Mouse (Mus musculus) C2C12 (cell line): ENCODE measurements at regions not wholly inside any gene's neighbourhood (a gene's known extent, or its start where the extent isn't known, plus 50 kb on each side); places are given as distances from the start of the nearest gene placed in this dataset.

Experiments
- H3K27me3 ChIP-seq: one replicate; pipeline ENCODE4 v1.6.1; 2011; ENCODE audit not compliant: control insufficient read depth, insufficient read depth, insufficient read length
- H3K36me3 ChIP-seq: one replicate; pipeline ENCODE4 v1.6.1; 2011; ENCODE audit not compliant: control insufficient read depth, insufficient read depth
- H3K4me3 ChIP-seq: one replicate; pipeline ENCODE4 v1.5.1; 2011; ENCODE audit warnings: mild to moderate bottlenecking, control low read depth; ENCODE audit not compliant: poor library complexity, insufficient read depth, severe bottlenecking
- H3K79me2 ChIP-seq: one replicate; pipeline ENCODE4 v1.6.1; 2011; ENCODE audit not compliant: control insufficient read depth, insufficient read depth
- H3K79me3 ChIP-seq: one replicate; pipeline ENCODE4 v1.6.1; 2011; ENCODE audit warnings: low read depth, control low read depth
- H3ac ChIP-seq: one replicate; pipeline ENCODE3; 2011; ENCODE audit warnings: low read depth; ENCODE audit not compliant: control insufficient read depth, insufficient read length
- CEBPB ChIP-seq: IDR thresholded peaks from one replicate; pipeline ENCODE4 v1.6.1; 2011; ENCODE audit warnings: low read depth, mild to moderate bottlenecking, control low read depth, moderate library complexity
- CTCF ChIP-seq: IDR thresholded peaks from one replicate; pipeline ENCODE4 v1.5.1; 2011; ENCODE audit not compliant: control insufficient read depth, insufficient read depth, insufficient read length
- FOSL1 ChIP-seq: IDR thresholded peaks from one replicate; pipeline ENCODE4 v1.8.0; 2011; ENCODE audit warnings: mild to moderate bottlenecking, low read length; ENCODE audit not compliant: poor library complexity, insufficient read depth, severe bottlenecking
- MAX ChIP-seq: IDR thresholded peaks from one replicate; pipeline ENCODE4 v1.6.1; 2011; ENCODE audit warnings: mild to moderate bottlenecking, control low read depth
- MYOD1 ChIP-seq: IDR thresholded peaks from one replicate; pipeline ENCODE4 v1.6.1; 2011; ENCODE audit warnings: low read depth; ENCODE audit not compliant: control insufficient read depth, insufficient read length
- MYOG ChIP-seq: IDR thresholded peaks from one replicate; pipeline ENCODE4 v1.6.1; 2011; ENCODE audit not compliant: control insufficient read depth, insufficient read length; ENCODE audit errors: extremely low read depth
- USF1 ChIP-seq: IDR thresholded peaks from one replicate; pipeline ENCODE4 v1.6.1; 2011; ENCODE audit warnings: low read depth, mild to moderate bottlenecking, control low read depth, moderate library complexity

DNA sequence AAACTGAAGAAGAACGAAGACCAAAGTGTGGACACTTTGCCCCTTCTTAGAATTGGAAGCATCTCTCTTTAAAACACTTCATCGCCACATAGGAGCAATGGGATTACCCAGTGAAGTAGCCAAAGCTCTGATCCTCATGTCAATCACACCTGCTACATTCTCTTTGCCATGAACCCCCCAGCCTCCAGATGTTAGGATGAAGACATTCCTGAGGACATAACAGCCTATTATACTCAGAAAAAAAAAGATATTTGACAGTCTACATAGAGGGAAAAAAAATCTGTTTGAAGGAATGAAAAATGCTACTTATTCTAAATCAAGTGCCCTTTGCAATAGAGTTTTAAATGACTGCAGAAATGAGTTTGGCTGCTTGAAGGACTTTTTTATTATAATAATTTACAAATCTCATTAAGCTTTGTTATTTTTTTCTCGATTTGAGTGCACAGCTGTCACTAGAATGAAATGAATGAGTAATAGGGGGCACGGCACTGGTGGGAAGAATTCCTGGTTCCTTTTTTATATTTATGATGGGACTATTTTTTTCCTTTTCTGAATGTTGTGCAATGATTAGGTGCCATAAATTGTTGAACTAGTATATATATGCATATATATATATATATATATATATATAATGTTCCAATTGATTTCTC lies 618.8 kb downstream of the Rapgef2 start:
- TF ChIP-seq MYOG (no peak), USF1 (no peak), MAX (no peak), CEBPB (no peak), CTCF (no peak), FOSL1 (no peak), MYOD1 (no peak)
- H3K36me3 ChIP-seq: no peaks in the 10 kb centered on the region

DNA sequence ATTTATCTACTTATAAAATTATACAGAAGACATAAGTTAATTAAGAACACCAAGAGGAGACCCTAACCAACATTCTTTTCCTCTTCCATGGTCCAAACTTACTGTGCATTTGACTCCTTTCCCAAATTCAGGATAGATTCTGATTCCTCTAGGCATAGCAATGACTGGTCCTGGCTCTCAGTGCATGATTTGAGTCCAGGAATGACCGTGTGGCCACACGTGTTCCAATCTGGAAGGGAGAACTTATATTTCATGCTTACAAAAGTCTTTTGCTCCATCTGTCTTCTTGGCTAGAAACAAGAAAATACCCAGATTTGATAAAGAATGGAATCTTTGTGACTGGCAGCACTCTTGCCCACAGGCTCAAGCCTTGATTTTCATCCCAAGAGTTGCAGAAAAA lies 638.2 kb downstream of the Rapgef2 start:
- H3K27me3 ChIP-seq: no peaks in the 10 kb centered on the region
- no peaks in the 10 kb centered on the region for H3K79me2 ChIP-seq
- H3K36me3 ChIP-seq: no peaks in the 10 kb centered on the region
- H3ac ChIP-seq: no peak overlapping the region
- H3K4me3 ChIP-seq: no peak overlapping the region
- no peaks in the 10 kb centered on the region for H3K79me3 ChIP-seq
- TF ChIP-seq FOSL1: no peak

More for the DNA sequence above, 618.8 kb downstream of the Rapgef2 start:
- Histone ChIP-seq H3ac (no peak overlapping the region), H3K79me2 (no peaks in the 10 kb centered on the region), H3K79me3 (no peaks in the 10 kb centered on the region), H3K27me3 (no peaks in the 10 kb centered on the region), H3K4me3 (no peak overlapping the region)

DNA sequence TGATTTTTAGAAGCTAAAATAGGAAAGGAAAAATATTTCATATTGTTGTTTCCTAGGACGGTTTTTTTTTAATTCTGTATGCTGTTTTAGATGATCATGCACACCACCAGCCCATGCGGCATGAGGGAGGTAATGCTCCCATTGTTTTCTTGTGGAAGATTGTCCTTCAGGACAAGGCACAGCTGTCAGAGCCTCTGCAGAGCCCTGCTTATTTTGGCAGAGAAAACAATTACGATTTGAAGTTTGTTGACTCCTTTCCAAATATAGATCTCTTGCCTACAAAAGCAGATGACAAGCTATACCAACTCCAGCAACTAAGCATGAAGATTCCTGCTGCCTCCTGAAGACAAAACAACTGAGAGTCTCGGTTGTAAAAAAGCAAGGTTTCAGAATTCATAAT lies 650.9 kb downstream of the Rapgef2 start:
- TF ChIP-seq FOSL1 (no peak), MAX (no peak), CEBPB (no peak), CTCF (no peak), MYOG (no peak), USF1 (no peak), MYOD1 (no peak)
- no peaks in the 10 kb centered on the region for H3K36me3 ChIP-seq
- H3K79me2 ChIP-seq: no peaks in the 10 kb centered on the region

DNA sequence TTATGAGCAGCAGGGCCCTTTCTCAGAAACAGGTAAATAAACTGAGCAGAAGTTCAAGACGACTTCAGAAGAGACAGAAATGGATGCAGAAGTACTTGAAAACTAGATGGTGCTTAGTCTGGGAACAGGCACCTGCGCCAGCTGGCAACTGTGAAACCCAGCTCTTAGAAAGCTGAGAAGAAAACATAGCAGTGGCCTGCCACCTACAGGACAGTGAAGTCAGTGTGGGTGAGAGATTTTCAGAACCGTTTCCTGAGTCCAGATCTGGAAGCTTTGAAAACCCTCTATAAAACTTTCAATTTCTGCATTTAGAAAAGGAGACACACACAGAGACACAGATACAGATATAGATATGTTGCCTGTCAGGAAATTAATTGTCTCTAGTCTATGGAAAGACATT lies 667.4 kb downstream of the Rapgef2 start:
- no peaks in the 10 kb centered on the region for H3K79me2 ChIP-seq
- H3K4me3 ChIP-seq: no peak overlapping the region
- H3K79me3 ChIP-seq: no peaks in the 10 kb centered on the region
- no peaks in the 10 kb centered on the region for H3K36me3 ChIP-seq
- no peak overlapping the region for H3ac ChIP-seq
- H3K27me3 ChIP-seq: no peaks in the 10 kb centered on the region
- TF ChIP-seq CEBPB (no peak), CTCF (no peak)

More for the DNA sequence above, 650.9 kb downstream of the Rapgef2 start:
- Histone ChIP-seq H3K4me3 (no peak overlapping the region), H3K79me3 (no peaks in the 10 kb centered on the region), H3K27me3 (no peaks in the 10 kb centered on the region), H3ac (no peak overlapping the region)

DNA sequence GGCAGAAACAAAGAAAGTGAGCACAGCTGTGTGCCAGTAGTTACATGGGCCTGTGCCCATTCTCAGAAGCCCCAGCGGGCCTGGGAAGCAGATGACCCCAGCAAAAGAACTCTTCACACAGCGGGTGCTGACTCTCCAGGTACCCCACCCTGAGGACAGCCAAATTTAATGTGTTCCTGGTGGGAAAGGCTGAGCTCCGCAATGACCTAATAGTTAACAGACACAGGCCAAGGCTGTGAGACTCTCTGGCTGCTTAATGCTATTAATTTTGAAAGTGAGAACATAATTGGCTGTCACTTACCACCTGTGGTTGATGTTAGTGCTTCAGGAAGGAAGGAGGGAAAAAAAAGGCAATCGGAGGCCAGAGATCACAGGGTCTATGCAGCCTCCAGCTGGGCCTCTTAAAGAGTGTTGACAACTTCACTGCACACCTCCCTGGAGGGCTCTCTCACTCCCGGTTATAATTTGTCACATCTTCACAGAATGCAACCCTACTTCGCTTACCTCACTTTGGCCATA lies 691.5 kb downstream of the Rapgef2 start:
- no peaks in the 10 kb centered on the region for H3K79me2 ChIP-seq
- no peaks in the 10 kb centered on the region for H3K27me3 ChIP-seq
- no peaks in the 10 kb centered on the region for H3K36me3 ChIP-seq
- TF ChIP-seq CEBPB: no peak
- no peak for TF ChIP-seq MAX
- TF ChIP-seq MYOD1: no peak
- no peak for TF ChIP-seq USF1
- TF ChIP-seq MYOG: no peak
- TF ChIP-seq FOSL1: no peak
- no peak for TF ChIP-seq CTCF
- H3K79me3 ChIP-seq: no peaks in the 10 kb centered on the region
- H3ac ChIP-seq: no peak overlapping the region
- no peak overlapping the region for H3K4me3 ChIP-seq

DNA sequence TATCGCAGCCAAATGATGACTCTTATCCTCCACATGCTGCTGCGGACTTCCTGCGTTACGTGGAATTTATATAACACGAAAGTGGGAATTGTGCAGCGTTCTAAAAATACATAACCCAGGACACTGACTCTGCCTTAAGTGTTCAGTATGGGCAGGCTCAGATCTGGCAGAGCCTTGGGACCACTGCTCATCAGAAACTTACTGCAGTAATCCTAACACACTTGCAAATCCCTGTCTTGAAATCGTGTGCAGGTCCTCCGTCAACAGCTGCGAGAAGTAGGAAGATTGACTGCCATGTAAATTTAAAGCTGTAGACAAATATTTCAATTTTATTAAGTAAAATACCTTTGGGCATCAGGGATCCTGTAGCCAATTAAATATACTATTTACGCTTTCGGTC lies 692.0 kb downstream of the Rapgef2 start:
- Histone ChIP-seq H3K79me2 (no peaks in the 10 kb centered on the region), H3K27me3 (no peaks in the 10 kb centered on the region), H3K36me3 (no peaks in the 10 kb centered on the region), H3ac (no peak overlapping the region), H3K79me3 (no peaks in the 10 kb centered on the region), H3K4me3 (no peak overlapping the region)
- TF ChIP-seq MYOG (no peak), FOSL1 (no peak), CTCF (no peak), CEBPB (no peak), MYOD1 (no peak), MAX (no peak), USF1 (no peak)

DNA sequence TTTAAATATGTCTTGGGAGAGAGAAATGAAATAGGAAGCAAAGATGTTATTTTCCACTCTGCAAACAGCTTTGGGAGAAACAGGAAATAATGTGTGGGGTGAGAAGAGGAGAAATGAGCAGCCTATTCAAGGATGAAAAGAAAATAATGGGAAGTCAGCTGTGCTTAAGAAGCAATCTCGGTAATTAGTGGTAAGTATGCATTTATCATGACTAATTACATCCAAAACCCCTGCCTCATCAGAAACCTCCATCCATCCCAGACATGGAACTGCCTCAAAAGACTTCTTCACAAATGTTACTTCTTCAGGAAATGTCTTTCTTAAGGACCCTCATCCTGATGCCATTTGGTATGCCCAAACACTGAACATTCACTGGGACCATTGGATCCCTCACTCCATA lies 699.7 kb downstream of the Rapgef2 start:
- no peak overlapping the region for H3K4me3 ChIP-seq
- no peaks in the 10 kb centered on the region for H3K36me3 ChIP-seq
- no peaks in the 10 kb centered on the region for H3K79me2 ChIP-seq
- no peaks in the 10 kb centered on the region for H3K79me3 ChIP-seq
- no peaks in the 10 kb centered on the region for H3K27me3 ChIP-seq
- no peak overlapping the region for H3ac ChIP-seq
- TF ChIP-seq CTCF (no peak), MYOG (no peak), USF1 (no peak), CEBPB (no peak)
